Mouse (Mus musculus): ENCODE results near the gene Srrt.
A peak's percentile ranks its signal among the peaks of the same experiment; 100 is the strongest.
"Not testable (repeated sequence)": the region's sequence is repeated elsewhere in the genome, so short reads cannot be mapped to it uniquely, and the experiment has no call there.

The Srrt gene

DNA sequence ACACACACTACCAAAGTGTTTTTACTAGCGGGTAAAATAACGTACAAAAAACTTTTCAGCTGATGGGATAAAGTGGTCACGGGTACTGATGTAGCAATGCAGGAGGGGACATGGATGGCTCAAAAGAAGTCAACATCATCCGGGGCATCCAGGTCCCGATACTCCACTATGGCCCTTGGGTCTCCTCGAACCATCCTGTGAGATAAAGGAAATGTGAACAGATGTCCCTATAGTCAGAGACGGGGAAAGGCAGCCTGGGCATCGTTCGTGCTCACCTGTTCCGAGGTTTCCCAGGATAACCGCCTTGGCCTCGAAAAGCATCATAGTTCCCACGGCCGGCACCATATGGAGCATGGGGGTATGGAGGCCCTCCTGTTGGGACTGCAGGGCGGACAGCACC is 11.8 kb downstream of the Srrt start:
- no peak for DNase-seq (ENCODE audit: low spot score)

GRCm38 (mm10) chr5:137295296-137295695 is 12.2 kb downstream of the Srrt start:
- no peak for DNase-seq (ENCODE audit: low spot score)

DNA sequence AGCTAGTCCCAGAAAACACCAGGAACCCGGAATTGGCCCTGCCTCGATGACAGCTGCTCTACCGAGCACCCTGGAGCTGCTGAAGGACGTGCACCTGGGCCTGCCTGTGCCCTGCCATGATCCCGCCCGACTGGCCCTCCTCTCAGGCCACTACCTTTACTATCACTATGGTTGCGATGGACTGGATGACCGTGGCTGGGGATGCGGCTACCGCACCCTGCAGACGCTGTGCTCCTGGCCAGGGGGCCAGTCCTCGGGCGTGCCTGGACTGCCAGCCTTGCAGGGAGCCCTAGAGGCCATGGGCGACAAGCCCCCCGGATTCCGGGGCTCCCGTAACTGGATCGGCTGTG is 12.8 kb downstream of the Srrt start:
- no peak for DNase-seq (ENCODE audit: low spot score)

GRCm38 (mm10) chr5:137293839-137294743 is 13.4 kb downstream of the Srrt start, which contains the start of gene Ufsp1:
Gene Ufsp1 (plus strand): TSS chr5:137294629.
- DNase-seq (ENCODE audit: low spot score): peak; percentile 95

DNA sequence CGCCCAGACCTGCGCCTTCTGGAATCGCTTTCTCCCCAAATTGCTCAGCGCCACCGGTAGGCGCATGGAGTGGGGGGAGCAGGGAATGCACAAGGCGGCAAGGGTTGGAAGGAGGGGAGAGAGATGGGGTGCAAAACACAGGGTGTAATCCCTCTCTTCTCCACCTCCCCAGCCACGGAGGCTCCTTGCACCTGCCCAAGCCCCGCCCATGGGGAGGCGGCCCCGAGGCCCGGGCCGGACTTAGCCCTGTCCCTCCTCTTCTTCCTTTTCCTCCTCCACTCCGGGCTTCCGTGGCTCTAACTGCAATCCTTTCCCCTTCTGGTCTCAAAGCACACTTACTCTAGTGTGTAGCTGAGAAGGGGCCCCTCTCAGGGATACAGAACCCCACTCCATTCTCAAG is 14.2 kb downstream of the Srrt start:
- peak; percentile 85 for DNase-seq (ENCODE audit: low spot score)

DNA sequence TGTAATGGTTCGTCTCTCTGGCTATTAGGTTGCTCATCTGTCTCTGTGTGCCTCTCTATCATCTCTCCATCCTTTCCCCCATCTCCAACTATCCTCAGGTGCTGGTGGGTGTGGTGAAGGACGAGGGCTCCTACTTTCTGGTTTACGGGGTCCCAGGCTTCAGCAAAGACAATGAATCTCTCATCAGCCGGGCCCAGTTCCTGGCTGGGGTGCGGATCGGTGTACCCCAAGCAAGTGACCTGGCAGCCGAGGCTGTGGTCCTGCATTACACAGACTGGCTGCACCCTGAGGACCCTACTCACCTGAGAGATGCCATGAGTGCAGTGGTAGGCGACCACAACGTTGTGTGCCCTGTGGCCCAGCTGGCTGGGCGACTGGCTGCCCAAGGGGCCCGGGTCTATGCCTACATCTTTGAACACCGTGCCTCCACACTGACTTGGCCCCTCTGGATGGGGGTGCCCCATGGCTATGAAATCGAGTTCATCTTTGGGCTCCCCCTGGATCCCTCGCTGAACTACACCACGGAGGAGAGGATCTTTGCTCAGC is 16.0 kb downstream of the Srrt start:
- no peak for DNase-seq (ENCODE audit: low spot score)

- DNase-seq (ENCODE audit: low spot score): peak; percentile 81
Measured at GRCm38 (mm10) chr5:137290677-137291076, 16.8 kb downstream of the Srrt start.

- no peak for DNase-seq (ENCODE audit: low spot score)
Measured at GRCm38 (mm10) chr5:137289591-137290365, 17.7 kb downstream of the Srrt start.

- DNase-seq (ENCODE audit: low spot score): peak; percentile 67
Measured at GRCm38 (mm10) chr5:137288999-137289470, 18.4 kb downstream of the Srrt start.

- no peak for DNase-seq (ENCODE audit: low spot score)
Measured at GRCm38 (mm10) chr5:137287953-137288743, 19.3 kb downstream of the Srrt start.

GRCm38 (mm10) chr5:137287032-137287952 is 20.2 kb downstream of the Srrt start, which contains the start of gene Ache:
Gene Ache (plus strand): TSS chr5:137287519.
- no peak for DNase-seq (ENCODE audit: low spot score)

- DNase-seq (ENCODE audit: low spot score): peak; percentile 95
Measured at GRCm38 (mm10) chr5:137286655-137287031, 20.8 kb downstream of the Srrt start.

DNA sequence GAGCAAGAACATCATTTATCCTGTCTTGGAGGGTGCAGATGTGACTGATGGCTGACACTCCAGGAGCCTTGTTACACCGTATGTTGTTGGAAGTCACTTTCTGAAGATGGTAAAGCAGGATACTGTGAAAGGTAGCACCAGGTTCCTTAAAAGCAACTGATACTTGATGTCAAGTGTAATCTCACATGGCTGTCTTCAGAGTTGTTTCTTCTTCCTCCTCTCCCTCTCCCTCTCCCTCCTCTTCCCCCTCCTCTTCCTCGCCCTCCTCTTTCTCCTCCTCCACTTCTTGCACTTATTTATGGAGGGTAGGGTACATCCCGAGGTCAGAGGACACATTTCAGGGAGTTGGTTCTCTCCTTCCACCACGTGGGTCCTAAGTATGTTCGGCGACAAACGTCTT is 21.5 kb downstream of the Srrt start:
- DNase-seq (ENCODE audit: low spot score): no peak

- peak; percentile 84 for DNase-seq (ENCODE audit: low spot score)
Measured at GRCm38 (mm10) chr5:137285045-137285444, 22.4 kb downstream of the Srrt start.

DNA sequence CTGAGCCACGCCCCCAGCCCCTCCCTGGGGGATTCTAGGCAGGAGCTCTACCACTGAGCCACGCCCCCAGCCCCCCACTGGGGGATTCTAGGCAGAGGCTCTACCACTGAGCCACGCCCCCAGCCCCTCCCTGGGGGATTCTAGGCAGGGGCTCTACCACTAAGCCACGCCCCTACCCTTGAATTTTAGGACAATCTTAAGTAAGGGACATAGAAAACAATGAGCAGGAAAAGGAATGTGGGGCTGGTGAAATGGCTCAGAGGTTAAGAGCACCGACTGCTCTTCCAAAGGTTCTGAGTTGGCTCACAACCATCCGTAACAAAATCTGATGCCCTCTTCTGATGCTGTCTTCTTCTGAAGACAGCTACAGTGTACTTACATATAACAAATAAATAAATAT is 23.1 kb downstream of the Srrt start:
- not testable (repeated sequence) for DNase-seq (ENCODE audit: low spot score)

DNA sequence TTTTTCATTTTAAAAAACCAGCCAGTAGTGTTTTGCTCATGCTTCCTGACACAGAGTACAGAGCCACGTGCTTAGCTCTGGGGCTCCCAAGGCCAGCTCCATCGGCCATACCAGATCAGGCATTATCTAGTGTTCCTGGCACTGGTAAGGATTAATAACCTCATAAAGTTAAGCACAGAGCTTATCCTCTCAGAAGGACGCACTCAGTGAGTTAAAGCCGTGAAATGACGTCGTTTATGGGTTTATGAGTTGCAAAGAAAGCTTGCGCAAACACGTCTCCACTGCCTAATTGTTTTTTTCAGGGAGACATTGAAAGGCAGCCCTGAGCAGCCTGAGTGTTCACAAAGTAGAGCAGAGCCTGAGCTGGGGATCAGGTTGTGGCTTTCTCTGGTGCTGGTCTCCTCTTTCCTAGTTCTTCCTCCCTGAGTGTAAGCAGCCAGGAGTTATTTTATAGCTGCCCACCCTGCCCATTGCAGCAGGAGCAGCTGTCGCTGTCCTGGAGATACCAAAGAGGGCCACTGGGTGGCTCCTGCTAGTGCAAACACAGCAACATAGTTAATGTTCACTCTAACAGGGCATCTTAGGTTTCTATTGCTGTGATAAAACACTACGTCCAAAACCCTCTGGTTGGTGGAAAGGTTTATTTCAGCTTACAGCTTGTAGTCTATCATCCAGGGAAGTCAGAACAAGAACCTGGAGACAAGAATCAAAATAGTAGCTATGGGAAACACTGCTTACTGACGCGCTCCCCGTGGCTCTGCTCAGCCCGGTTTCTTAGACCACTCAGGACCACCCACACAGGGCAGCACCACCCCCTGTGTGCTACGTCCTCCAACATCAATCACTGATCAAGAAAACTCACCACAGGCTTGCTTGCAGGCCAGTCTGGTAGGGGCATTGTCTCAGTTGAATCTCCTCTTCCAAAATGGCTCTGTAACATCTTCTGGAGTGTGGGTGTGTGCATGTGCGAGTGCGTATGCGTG is 29.8 kb downstream of the Srrt start:
- DNase-seq (ENCODE audit: low spot score): peak; percentile 66

GRCm38 (mm10) chr5:137268131-137268910 is 39.2 kb downstream of the Srrt start:
- DNase-seq (ENCODE audit: low spot score): no peak

- no peak for DNase-seq (ENCODE audit: low spot score)
Measured at GRCm38 (mm10) chr5:137264787-137265186, 42.7 kb downstream of the Srrt start.
